Mouse (Mus musculus) liver, adult 2 months (tissue): ENCODE data around the gene Gemin8. TPM values are rescaled to one million over a fixed set of nuclear protein-coding genes. Genes with fewer than 3 reads are reported as not detected.

ENCODE experiments used
- DNase-seq: peaks from one replicate; pipeline ENCODE4 v3.0.0-alpha.2; 2011; ENCODE audit warnings: low read depth, low spot score; ENCODE audit errors: extremely low read depth
- H3K27ac ChIP-seq: fragments of 200-500 bp; replicated peaks from 2 replicates; pipeline ENCODE4 v1.5.1; 2012; ENCODE audit warnings: low read depth, mild to moderate bottlenecking, control low read depth, inconsistent platforms, low read length; ENCODE audit not compliant: insufficient read depth
- H3K27me3 ChIP-seq: fragments of 200-500 bp; 2 replicates; pipeline ENCODE4 v1.6.1; 2012; ENCODE audit warnings: mild to moderate bottlenecking, moderate library complexity, low read length, inconsistent platforms; ENCODE audit not compliant: control insufficient read depth, insufficient read depth
- H3K36me3 ChIP-seq: fragments of 200-500 bp; 2 replicates; pipeline ENCODE4 v1.6.1; 2012; ENCODE audit warnings: low read length, inconsistent platforms; ENCODE audit not compliant: control insufficient read depth, insufficient read depth
- H3K4me1 ChIP-seq: fragments of 200-500 bp; 2 replicates; pipeline ENCODE4 v1.6.1; 2011; ENCODE audit warnings: low read length; ENCODE audit not compliant: control insufficient read depth, insufficient read depth
- H3K4me3 ChIP-seq: fragments of 200-500 bp; 2 replicates; pipeline ENCODE4 v1.5.1; 2011; ENCODE audit warnings: low read depth, mild to moderate bottlenecking, control low read depth, low read length, moderate library complexity; ENCODE audit not compliant: insufficient read depth
- H3K79me2 ChIP-seq: fragments of 200-500 bp; 2 replicates; pipeline ENCODE4 v1.6.1; 2012; ENCODE audit warnings: inconsistent platforms, mild to moderate bottlenecking, low read length, moderate library complexity; ENCODE audit not compliant: control insufficient read depth, insufficient read depth
- H3K9ac ChIP-seq: fragments of 200-500 bp; 2 replicates; pipeline ENCODE4 v1.6.1; 2012; ENCODE audit warnings: low read depth, mild to moderate bottlenecking, control low read depth, inconsistent platforms, low read length
- CTCF ChIP-seq: fragments of 200-500 bp; IDR thresholded peaks from 2 replicates; pipeline ENCODE4 v1.5.1; 2011; ENCODE audit warnings: low read depth, low read length, control low read depth
- POLR2A ChIP-seq: fragments of 200-500 bp; IDR thresholded peaks from 2 replicates; pipeline ENCODE4 v1.6.1; 2011; ENCODE audit warnings: low read length, control low read depth; ENCODE audit not compliant: insufficient read depth; ENCODE audit errors: extremely low read depth
- WGBS: fragments of 180-500 bp; shearing (Covaris S2); methylation state at CpG from one replicate; pipeline ENCODE4 v1.1.7; 2018; 5-methylcytosine and 5-hydroxymethylcytosine counted together
- polyA plus RNA-seq: library from polyadenylated mRNA; depleted of rRNA; stranded (reverse); fragments of >200 nt; gene quantifications from 2 replicates; pipeline ENCODE4 v1.2.3, GENCODE M21; 2012
- total RNA-seq: library from RNA; depleted of rRNA; stranded (reverse); fragments of >200 nt; gene quantifications from 2 replicates; pipeline ENCODE4 v1.2.3, GENCODE M21; 2014

Gene Gemin8
- total and polyA plus RNA-seq, 2 experiments, result 0.92 to 1.4 TPM

- no peak overlapping the region for H3K27ac ChIP-seq
- H3K27me3 ChIP-seq, result no peaks in the 10 kb centered on the region
- TF ChIP-seq POLR2A, result no peak
- TF ChIP-seq CTCF, result no peak
- H3K36me3 ChIP-seq, result no peaks in the 10 kb centered on the region
- H3K4me3 ChIP-seq, result no peak overlapping the region
- 94% methylated on average over 9 of the region's 9 CpGs for WGBS
- no peak overlapping the region for H3K9ac ChIP-seq
- no peaks in the 10 kb centered on the region for H3K4me1 ChIP-seq
- no peak for DNase-seq
- no peaks in the 10 kb centered on the region for H3K79me2 ChIP-seq
Measured at GRCm38 (mm10) chrX:166185327-166185913, 15.2 kb downstream of the Gemin8 start.

- Histone ChIP-seq H3K27me3 (no peaks in the 10 kb centered on the region), H3K4me1 (no peaks in the 10 kb centered on the region), H3K79me2 (no peaks in the 10 kb centered on the region), H3K4me3 (no peak overlapping the region), H3K9ac (no peak overlapping the region), H3K27ac (no peak overlapping the region), H3K36me3 (no peaks in the 10 kb centered on the region)
- 74% methylated on average over 1 of the region's 1 CpGs for WGBS
- DNase-seq, result no peak
- no peak for TF ChIP-seq CTCF
- no peak for TF ChIP-seq POLR2A
Measured at GRCm38 (mm10) chrX:166187803-166188202, 17.5 kb downstream of the Gemin8 start.

GRCm38 (mm10) chrX:166196327-166196726 is 26.1 kb downstream of the Gemin8 start:
- DNase-seq, result no peak
- no peaks in the 10 kb centered on the region for H3K27me3 ChIP-seq
- no peak for TF ChIP-seq POLR2A
- no peak for TF ChIP-seq CTCF
- no peaks in the 10 kb centered on the region for H3K4me1 ChIP-seq
- H3K9ac ChIP-seq, result no peak overlapping the region
- H3K36me3 ChIP-seq, result no peaks in the 10 kb centered on the region
- H3K4me3 ChIP-seq, result no peak overlapping the region
- no peak overlapping the region for H3K27ac ChIP-seq
- H3K79me2 ChIP-seq, result no peaks in the 10 kb centered on the region

GRCm38 (mm10) chrX:166198266-166198665 is 28.0 kb downstream of the Gemin8 start:
- Histone ChIP-seq H3K4me3 (no peak overlapping the region), H3K4me1 (no peaks in the 10 kb centered on the region), H3K27me3 (no peaks in the 10 kb centered on the region), H3K36me3 (no peaks in the 10 kb centered on the region), H3K9ac (no peak overlapping the region), H3K79me2 (no peaks in the 10 kb centered on the region), H3K27ac (no peak overlapping the region)
- no peak for DNase-seq
- TF ChIP-seq CTCF (no peak), POLR2A (no peak)
- whole genome bisulfite sequencing, result 95% methylated on average over 2 of the region's 2 CpGs

- Histone ChIP-seq H3K4me1 (no peaks in the 10 kb centered on the region), H3K27ac (no peak overlapping the region), H3K4me3 (no peak overlapping the region), H3K36me3 (no peaks in the 10 kb centered on the region), H3K9ac (no peak overlapping the region), H3K27me3 (no peaks in the 10 kb centered on the region), H3K79me2 (no peaks in the 10 kb centered on the region)
- no peak for TF ChIP-seq POLR2A
- no peak for TF ChIP-seq CTCF
- DNase-seq, result no peak
Measured at GRCm38 (mm10) chrX:166199812-166200211, 29.6 kb downstream of the Gemin8 start.

GRCm38 (mm10) chrX:166214576-166214975 is 44.3 kb downstream of the Gemin8 start:
- 79% methylated on average over 2 of the region's 2 CpGs for WGBS
- H3K27me3 ChIP-seq, result no peaks in the 10 kb centered on the region
- no peak for DNase-seq
- H3K79me2 ChIP-seq, result no peaks in the 10 kb centered on the region
- no peak overlapping the region for H3K4me3 ChIP-seq
- H3K9ac ChIP-seq, result no peak overlapping the region
- TF ChIP-seq POLR2A, result no peak
- no peak for TF ChIP-seq CTCF
- no peaks in the 10 kb centered on the region for H3K4me1 ChIP-seq
- no peaks in the 10 kb centered on the region for H3K36me3 ChIP-seq
- H3K27ac ChIP-seq, result no peak overlapping the region
